Mouse (Mus musculus) natural killer cell, adult 2 months (primary cell): Measurements from ENCODE around the gene Olfr851.

ENCODE experiments used
- DNase-seq, 2 experiments: peaks; one replicate each; pipeline ENCODE4 v3.0.0; 2022; ENCODE audit warnings: low spot score in 2 of 2

Gene Olfr851

DNA sequence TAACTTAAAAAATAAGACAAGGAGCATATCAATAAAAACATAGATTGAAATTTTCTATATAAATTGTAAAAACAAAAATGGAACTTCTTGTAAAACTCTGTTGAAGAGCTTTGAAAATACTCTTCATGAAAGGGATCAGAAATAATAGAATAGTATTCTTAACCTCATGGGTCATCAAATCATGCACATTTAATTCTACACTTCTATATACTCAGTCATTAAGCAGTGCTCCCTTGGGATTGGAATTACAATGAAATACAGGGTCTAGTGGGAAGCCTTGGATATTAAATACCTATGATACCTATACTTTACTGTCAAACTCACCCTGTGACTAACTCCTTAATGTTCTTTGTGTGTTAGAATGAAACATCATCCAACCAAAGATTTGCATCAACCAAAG is at the start of gene Olfr851:
Olfr851 (plus strand) TSS at position 301 of the 400 bp plus-strand sequence.
- no peak for DNase-seq

DNA sequence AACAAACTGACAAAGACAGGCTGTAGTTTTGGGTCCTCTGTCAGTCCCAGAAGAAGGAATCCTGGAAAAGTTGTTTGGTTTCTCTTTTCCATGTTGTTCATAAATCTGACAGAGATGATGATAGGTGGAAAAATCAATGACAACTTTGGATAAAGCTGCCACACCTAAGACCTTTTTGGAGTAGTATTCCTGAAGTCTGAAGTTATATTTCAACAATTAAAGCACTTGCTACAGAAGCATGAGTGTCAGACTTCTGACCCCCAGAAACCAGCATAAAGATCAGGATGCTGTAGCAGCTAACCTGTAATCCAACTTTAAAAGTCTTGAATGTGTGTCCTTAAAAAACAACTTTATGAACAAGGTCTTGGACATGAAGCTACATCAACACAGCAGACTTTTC is 14.9 kb upstream of the Olfr851 start, which contains the start of gene Olfr850:
Olfr850 (minus strand) TSS at position 101 of the 400 bp plus-strand sequence.
- DNase-seq = no peak

DNA sequence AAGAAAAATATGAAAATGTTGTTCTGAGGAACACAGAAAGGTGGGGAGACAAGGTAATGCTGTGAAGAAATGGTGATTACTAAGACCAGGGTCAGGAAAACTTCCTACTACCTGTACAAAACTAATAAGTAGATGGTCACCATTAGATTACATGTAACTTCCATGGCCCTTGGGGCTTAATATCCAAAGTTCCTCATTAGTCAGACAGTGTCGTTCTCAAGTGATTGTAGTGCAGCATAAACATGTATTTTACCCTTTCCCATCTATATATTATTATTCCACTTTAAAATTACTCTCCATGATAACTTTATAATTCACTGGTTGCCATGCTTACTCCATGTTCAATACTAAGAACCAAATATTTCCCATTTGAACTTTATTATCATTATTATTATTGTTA is 47.9 kb downstream of the Olfr851 start, which contains the start of gene Olfr853:
Olfr853 (minus strand) TSS at position 101 of the 400 bp plus-strand sequence.
- DNase-seq = no peak
